Mouse (Mus musculus) MEL (cell line): ENCODE measurements around the gene Gemin5. TPM values are rescaled to one million over a fixed set of nuclear protein-coding genes. Genes with fewer than 3 reads are reported as not detected.

Experiments
- DNase-seq: peaks from one replicate; pipeline ENCODE4 v3.0.0; 2011; ENCODE audit warnings: low read depth, low spot score
- H3K27ac ChIP-seq: 2 replicates; pipeline ENCODE4 v1.5.1; 2012; ENCODE audit warnings: low read depth, mild to moderate bottlenecking, control low read depth, low read length, moderate library complexity; ENCODE audit not compliant: control insufficient read depth
- H3K27me3 ChIP-seq, 2 experiments: fragments of 150-350 bp in 1 of 2; sonication (generic) in 1 of 2; 2 replicates each; pipeline ENCODE4 v1.6.1; 2012; ENCODE audit warnings: low read length in 2 of 2, mild to moderate bottlenecking in 2 of 2, improper control_type of control experiment in 1 of 2, moderate library complexity in 1 of 2; ENCODE audit not compliant: insufficient read depth in 2 of 2, control insufficient read depth in 1 of 2
- H3K36me3 ChIP-seq, 2 experiments: 2 replicates each; pipeline ENCODE4 v1.6.1; 2012 to 2014; ENCODE audit warnings: low read length in 2 of 2, improper control_type of control experiment in 1 of 2, inconsistent platforms in 1 of 2, mild to moderate bottlenecking in 1 of 2; ENCODE audit not compliant: insufficient read depth in 2 of 2, control insufficient read depth in 1 of 2
- H3K4me1 ChIP-seq, 2 experiments: fragments of 150-350 bp in 1 of 2; sonication (generic) in 1 of 2; 2 replicates each; pipeline ENCODE4 v1.6.1; 2012; ENCODE audit warnings: low read length in 2 of 2, improper control_type of control experiment in 1 of 2, mild to moderate bottlenecking in 1 of 2; ENCODE audit not compliant: insufficient read depth in 2 of 2, control insufficient read depth in 1 of 2
- H3K4me3 ChIP-seq, 2 experiments: fragments of 150-350 bp in 1 of 2; sonication (generic) in 1 of 2; 2 replicates each; pipeline ENCODE4 v1.5.1; 2012; ENCODE audit warnings: low read depth in 2 of 2, low read length in 2 of 2, mild to moderate bottlenecking in 2 of 2, moderate library complexity in 2 of 2, control low read depth in 1 of 2, improper control_type of control experiment in 1 of 2; ENCODE audit not compliant: control insufficient read depth in 1 of 2, insufficient read depth in 1 of 2
- H3K79me2 ChIP-seq: 2 replicates; pipeline ENCODE4 v1.6.1; 2012; ENCODE audit warnings: mild to moderate bottlenecking, low read length, moderate library complexity; ENCODE audit not compliant: control insufficient read depth, poor library complexity, insufficient read depth
- H3K9ac ChIP-seq: 2 replicates; pipeline ENCODE4 v1.6.1; 2012; ENCODE audit warnings: low read depth, mild to moderate bottlenecking, control low read depth, low read length, moderate library complexity; ENCODE audit not compliant: control insufficient read depth, poor library complexity, severe bottlenecking
- H3K9me3 ChIP-seq: fragments of 150-350 bp; sonication (generic); replicated peaks from 2 replicates; pipeline ENCODE4 v1.6.1; 2012; ENCODE audit warnings: mild to moderate bottlenecking, low read length, improper control_type of control experiment, moderate library complexity; ENCODE audit not compliant: insufficient read depth
- E2F4 ChIP-seq: IDR thresholded peaks from 2 replicates; pipeline ENCODE4 v1.6.1; 2011; ENCODE audit warnings: low read depth, low read length, improper control_type of control experiment, borderline replicate concordance
- ELF1 ChIP-seq: IDR thresholded peaks from 2 replicates; pipeline ENCODE4 v1.6.1; 2014; ENCODE audit warnings: low read depth, mild to moderate bottlenecking, inconsistent platforms, low read length, improper control_type of control experiment, moderate library complexity
- GABPA ChIP-seq: IDR thresholded peaks from 2 replicates; pipeline ENCODE4 v1.6.1; 2012; ENCODE audit warnings: low read depth, mild to moderate bottlenecking, inconsistent platforms, low read length, improper control_type of control experiment, moderate library complexity
- GATA1 ChIP-seq: IDR thresholded peaks from 2 replicates; pipeline ENCODE4 v1.6.1; 2011; ENCODE audit warnings: low read depth, low read length, improper control_type of control experiment
- JUND ChIP-seq: IDR thresholded peaks from 2 replicates; pipeline ENCODE4 v1.6.1; 2011; ENCODE audit warnings: low read depth, mild to moderate bottlenecking, improper control_type of control experiment, low read length
- KAT2A ChIP-seq: conservative IDR thresholded peaks from 2 replicates; pipeline ENCODE4 v1.6.1; 2012; ENCODE audit warnings: low read depth, low read length, improper control_type of control experiment, inconsistent platforms
- MAZ ChIP-seq: IDR thresholded peaks from 2 replicates; pipeline ENCODE4 v1.6.1; 2012; ENCODE audit warnings: low read depth, mild to moderate bottlenecking, inconsistent platforms, low read length, improper control_type of control experiment
- MEF2A ChIP-seq: IDR thresholded peaks from 2 replicates; pipeline ENCODE4 v1.6.1; 2014; ENCODE audit warnings: low read depth, mild to moderate bottlenecking, inconsistent platforms, low read length, improper control_type of control experiment; ENCODE audit not compliant: poor library complexity, insufficient replicate concordance, severe bottlenecking; ENCODE audit errors: extremely low read depth
- MXI1 ChIP-seq: IDR thresholded peaks from 2 replicates; pipeline ENCODE4 v1.6.1; 2011; ENCODE audit warnings: mild to moderate bottlenecking, low read depth, low read length, improper control_type of control experiment
- NELFE ChIP-seq: IDR thresholded peaks from 2 replicates; pipeline ENCODE4 v1.6.1; 2011; ENCODE audit warnings: low read depth, low read length, improper control_type of control experiment
- POLR2AphosphoS5 ChIP-seq: IDR thresholded peaks from 2 replicates; pipeline ENCODE4 v1.6.1; 2012; ENCODE audit warnings: low read depth, borderline replicate concordance, mild to moderate bottlenecking, inconsistent platforms, low read length, moderate library complexity, mixed read lengths
- RAD21 ChIP-seq: IDR thresholded peaks from 2 replicates; pipeline ENCODE4 v1.6.1; 2011; ENCODE audit warnings: mild to moderate bottlenecking, low read depth, low read length, improper control_type of control experiment
- RCOR1 ChIP-seq: IDR thresholded peaks from 2 replicates; pipeline ENCODE4 v1.6.1; 2012; ENCODE audit warnings: low read depth, mild to moderate bottlenecking, inconsistent platforms, low read length, improper control_type of control experiment
- TBP ChIP-seq: IDR thresholded peaks from 2 replicates; pipeline ENCODE4 v1.8.0; 2011; ENCODE audit warnings: low read depth, low read length, improper control_type of control experiment
- TCF12 ChIP-seq: IDR thresholded peaks from 2 replicates; pipeline ENCODE4 v1.6.1; 2014; ENCODE audit warnings: low read depth, mild to moderate bottlenecking, inconsistent platforms, low read length, improper control_type of control experiment, moderate library complexity
- USF1 ChIP-seq: IDR thresholded peaks from 2 replicates; pipeline ENCODE4 v1.6.1; 2014; ENCODE audit warnings: low read depth, mild to moderate bottlenecking, inconsistent platforms, low read length, improper control_type of control experiment, moderate library complexity
- USF2 ChIP-seq, 2 experiments: IDR thresholded peaks; 2 replicates each; pipeline ENCODE4 v1.6.1; 2011 to 2012; ENCODE audit warnings: improper control_type of control experiment in 2 of 2, low read length in 2 of 2, borderline replicate concordance in 1 of 2, inconsistent platforms in 1 of 2, low read depth in 1 of 2, mild to moderate bottlenecking in 1 of 2; ENCODE audit not compliant: insufficient read depth in 1 of 2
- ZC3H11A ChIP-seq: IDR thresholded peaks from 2 replicates; pipeline ENCODE4 v1.6.1; 2012; ENCODE audit warnings: low read depth, mild to moderate bottlenecking, inconsistent platforms, low read length, improper control_type of control experiment
- ZMIZ1 ChIP-seq: IDR thresholded peaks from 2 replicates; pipeline ENCODE4 v1.6.1; 2012; ENCODE audit warnings: low read depth, mild to moderate bottlenecking, inconsistent platforms, low read length, improper control_type of control experiment, moderate library complexity
- ZNF384 ChIP-seq: IDR thresholded peaks from 2 replicates; pipeline ENCODE4 v1.6.1; 2012; ENCODE audit warnings: low read depth, mild to moderate bottlenecking, inconsistent platforms, low read length, improper control_type of control experiment
- polyA plus RNA-seq, 2 experiments: library from polyadenylated mRNA; stranded (reverse) in 1 of 2; unstranded in 1 of 2; fragments of >175 nt in 1 of 2; fragments of >200 nt in 1 of 2; gene quantifications; 2 replicates each; pipeline versions ENCODE4 v1.2.1 to v1.2.4; 2012; ENCODE audit warnings: low replicate concordance in 2 of 2, low read depth in 1 of 2; ENCODE audit not compliant: insufficient read length in 2 of 2, insufficient read depth in 1 of 2, missing spikeins in 1 of 2
- total RNA-seq: library from RNA; depleted of rRNA; stranded (reverse); fragments of 300-350 nt; gene quantifications from 2 replicates; pipeline ENCODE4 v1.2.3, GENCODE M21; 2012; rRNA removed

Gene Gemin5
- total and polyA plus RNA-seq, 3 experiments = 46.5 to 71.9 (median 52.5) TPM

DNA sequence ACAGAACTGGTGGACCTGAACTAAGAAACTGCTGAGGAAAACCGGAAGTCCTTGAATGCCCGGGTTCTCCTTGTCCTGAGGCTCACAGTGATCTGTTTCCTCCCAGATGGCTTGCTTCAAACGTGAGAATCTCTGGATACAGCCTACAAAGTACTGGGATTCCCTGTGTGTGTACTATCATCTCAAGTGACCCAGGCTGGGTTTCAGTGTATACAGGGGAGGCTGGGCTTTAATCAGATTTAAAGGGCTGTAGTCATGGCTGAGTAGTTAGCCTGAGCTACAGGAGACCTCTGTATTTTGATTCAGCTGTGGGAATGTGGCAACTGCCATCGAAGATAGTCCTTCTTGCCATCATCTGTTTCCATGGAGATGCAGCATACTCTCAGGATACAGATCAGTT, 91.1 kb downstream of the Gemin5 start:
- Histone ChIP-seq H3K79me2 (no peaks in the 10 kb centered on the region), H3K9ac (no peak overlapping the region), H3K9me3 (no peaks in the 10 kb centered on the region), H3K4me3 (no peak overlapping the region), H3K27me3 (no peaks in the 10 kb centered on the region), H3K4me1 (no peaks in the 10 kb centered on the region), H3K27ac (no peak overlapping the region), H3K36me3 (no peaks in the 10 kb centered on the region)
- no peak for DNase-seq
- TF ChIP-seq MXI1 (no peak), TBP (no peak), ELF1 (no peak), RCOR1 (no peak), ZNF384 (no peak), JUND (no peak), ZC3H11A (no peak), USF1 (no peak), E2F4 (no peak), KAT2A (no peak), POLR2AphosphoS5 (no peak), NELFE (no peak), RAD21 (no peak), MEF2A (no peak), GABPA (no peak), GATA1 (no peak), ZMIZ1 (no peak), TCF12 (no peak), USF2 (IDR thresholded peaks at IDR 0.05; ENCODE audit: borderline replicate concordance in 1 of 2, insufficient read depth in 1 of 2, low read depth in 1 of 2, low read length in 2 of 2) (no peak), MAZ (no peak)

DNA sequence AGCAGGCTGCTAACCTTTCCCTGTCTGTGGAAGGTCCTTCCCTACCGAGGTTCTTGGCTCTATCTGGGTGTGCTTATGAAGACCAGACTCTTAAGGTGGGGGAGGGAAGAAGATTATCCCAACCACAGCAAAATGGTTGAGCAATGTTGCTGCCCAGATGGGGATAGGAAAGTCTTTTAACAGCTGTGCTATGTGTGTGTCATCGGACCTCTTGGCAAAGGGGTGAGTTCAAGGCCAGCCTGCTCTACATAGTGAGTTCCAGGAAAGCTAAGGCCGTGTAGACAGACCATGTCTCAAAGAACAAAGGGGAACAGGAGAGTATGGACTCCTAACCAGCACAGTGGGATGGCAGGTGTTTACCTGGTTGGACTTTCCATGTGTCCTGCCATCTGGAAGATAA, 95.4 kb downstream of the Gemin5 start:
- no peak overlapping the region for H3K9ac ChIP-seq
- TF ChIP-seq NELFE = no peak
- no peaks in the 10 kb centered on the region for H3K36me3 ChIP-seq
- H3K27me3 ChIP-seq = no peaks in the 10 kb centered on the region
- no peak overlapping the region for H3K4me3 ChIP-seq
- no peaks in the 10 kb centered on the region for H3K4me1 ChIP-seq
- H3K9me3 ChIP-seq = no peaks in the 10 kb centered on the region
- no peak overlapping the region for H3K27ac ChIP-seq
- DNase-seq = no peak
- no peaks in the 10 kb centered on the region for H3K79me2 ChIP-seq

Other genes starting within 250 kb of the Gemin5 start
- gene Larp1, start 159.5 kb downstream of the Gemin5 start, total RNA-seq = 73.9 and 88.3 TPM in 2 replicates
- 1,000 to 10,000 TPM in 1 of 2 experiments, 100 to 1,000 TPM in 1; 201 to 2,325 TPM for gene Larp1, start 159.5 kb downstream of the Gemin5 start, polyA plus RNA-seq
- 0.12 and 0.23 TPM in 2 replicates for gene Gm12248, start 75.4 kb downstream of the Gemin5 start, total RNA-seq
- under 1 TPM in 1 of 2 experiments, not detected in 1; 0.65 TPM for gene Gm12248, start 75.4 kb downstream of the Gemin5 start, polyA plus RNA-seq
- 70.3 and 73.3 TPM in 2 replicates for gene Cnot8, start 64.4 kb downstream of the Gemin5 start, total RNA-seq
- gene Cnot8, start 64.4 kb downstream of the Gemin5 start, polyA plus RNA-seq = 10 to 100 TPM in 1 of 2 experiments, not detected in 1; 52.9 TPM
- gene Mrpl22, start 3.1 kb upstream of the Gemin5 start, total RNA-seq = 187 TPM in 2 replicates
- 100 to 1,000 TPM in 1 of 2 experiments, not detected in 1; 144 TPM for gene Mrpl22, start 3.1 kb upstream of the Gemin5 start, polyA plus RNA-seq
- gene Igtp, start 31.0 kb upstream of the Gemin5 start, total RNA-seq = 2.9 and 3.7 TPM in 2 replicates
- gene Igtp, start 31.0 kb upstream of the Gemin5 start, polyA plus RNA-seq = 1 to 10 TPM in 1 of 2 experiments, not detected in 1; 3.6 TPM
- 0.49 and 1.1 TPM in 2 replicates for gene Irgm2, start 31.1 kb upstream of the Gemin5 start, total RNA-seq
- 1 to 10 TPM in 1 of 2 experiments, not detected in 1; 1.1 TPM for gene Irgm2, start 31.1 kb upstream of the Gemin5 start, polyA plus RNA-seq
- not detected in 2 replicates for gene 4930438A08Rik, start 106.3 kb upstream of the Gemin5 start, total RNA-seq
- not detected for gene 4930438A08Rik, start 106.3 kb upstream of the Gemin5 start, polyA plus RNA-seq
- 16.0 and 25.7 TPM in 2 replicates for gene Zfp692, start 138.5 kb upstream of the Gemin5 start, total RNA-seq
- gene Zfp692, start 138.5 kb upstream of the Gemin5 start, polyA plus RNA-seq = 10 to 100 TPM in 1 of 2 experiments, not detected in 1; 38.0 TPM
- 27.2 and 39.5 TPM in 2 replicates for gene Zfp672, start 161.8 kb upstream of the Gemin5 start, total RNA-seq
- gene Zfp672, start 161.8 kb upstream of the Gemin5 start, polyA plus RNA-seq = 10 to 100 TPM in 1 of 2 experiments, not detected in 1; 22.6 TPM
- gene Sh3bp5l, start 162.2 kb upstream of the Gemin5 start, total RNA-seq = 27.3 and 31.7 TPM in 2 replicates
- 10 to 100 TPM in 1 of 2 experiments, not detected in 1; 32.8 TPM for gene Sh3bp5l, start 162.2 kb upstream of the Gemin5 start, polyA plus RNA-seq
- gene Lypd8, start 210.5 kb upstream of the Gemin5 start, total RNA-seq = 0.19 TPM in 1 of 2 replicates, not detected in the other
- gene Lypd8, start 210.5 kb upstream of the Gemin5 start, polyA plus RNA-seq = under 1 TPM in 1 of 2 experiments, not detected in 1; 0.31 TPM